Mouse (Mus musculus) forebrain, embryonic 16.5 days (tissue): Measurements from ENCODE around the gene Cdk9. TPM values are rescaled to one million over a fixed set of nuclear protein-coding genes. Genes with fewer than 3 reads are reported as not detected.

Experiments used
- ATAC-seq: fragments of 200-750 bp; cut with Nextera tagmentation; 2 replicates; pipeline ENCODE4 v1.8.0; 2017; ENCODE audit warnings: mild to moderate bottlenecking, moderate library complexity
- H3K27ac ChIP-seq: fragments of 300-500 bp; sonication (generic); 2 replicates; pipeline ENCODE4 v1.5.1; 2014; ENCODE audit warnings: low read length, control low read depth
- H3K27me3 ChIP-seq: fragments of 300-500 bp; sonication (generic); replicated peaks from 2 replicates; pipeline ENCODE4 v1.6.1; 2014; ENCODE audit warnings: low read length; ENCODE audit not compliant: control insufficient read depth, insufficient read depth
- H3K36me3 ChIP-seq: fragments of 300-500 bp; sonication (generic); 2 replicates; pipeline ENCODE4 v1.6.1; 2014; ENCODE audit not compliant: control insufficient read depth, insufficient read depth
- H3K4me1 ChIP-seq: fragments of 300-500 bp; sonication (generic); replicated peaks from 2 replicates; pipeline ENCODE4 v1.6.1; 2014; ENCODE audit warnings: low read length; ENCODE audit not compliant: control insufficient read depth, insufficient read depth
- H3K4me2 ChIP-seq: fragments of 300-500 bp; sonication (generic); 2 replicates; pipeline ENCODE4 v1.6.1; 2014; ENCODE audit warnings: mild to moderate bottlenecking, low read length, control low read depth
- H3K4me3 ChIP-seq: fragments of 300-500 bp; sonication (generic); replicated peaks from 2 replicates; pipeline ENCODE4 v1.5.1; 2014; ENCODE audit warnings: mild to moderate bottlenecking, low read length, control low read depth
- H3K9ac ChIP-seq: fragments of 300-500 bp; sonication (generic); replicated peaks from 2 replicates; pipeline ENCODE4 v1.6.1; 2014; ENCODE audit warnings: low read depth, low read length, control low read depth
- H3K9me3 ChIP-seq: fragments of 300-500 bp; sonication (generic); 2 replicates; pipeline ENCODE4 v1.6.1; 2016; ENCODE audit warnings: low read length; ENCODE audit not compliant: control insufficient read depth
- WGBS: fragments of 180-500 bp; shearing (Covaris S2); extraction: QIAGEN DNeasy Blood & Tissue Kit; methylation state at CpG from one replicate; pipeline ENCODE4 v1.1.7; 2014; 5-methylcytosine and 5-hydroxymethylcytosine counted together
- polyA plus RNA-seq: library from polyadenylated mRNA; unstranded; fragments of >200 nt; fragmentation: Nextera tagmentation; extraction: Ambion mirVana; gene quantifications from 2 replicates; pipeline ENCODE4 v1.2.1, GENCODE M21; 2015

The Cdk9 gene
- polyA plus RNA-seq, 1 experiment from 2014 or later: 85.0 TPM

DNA sequence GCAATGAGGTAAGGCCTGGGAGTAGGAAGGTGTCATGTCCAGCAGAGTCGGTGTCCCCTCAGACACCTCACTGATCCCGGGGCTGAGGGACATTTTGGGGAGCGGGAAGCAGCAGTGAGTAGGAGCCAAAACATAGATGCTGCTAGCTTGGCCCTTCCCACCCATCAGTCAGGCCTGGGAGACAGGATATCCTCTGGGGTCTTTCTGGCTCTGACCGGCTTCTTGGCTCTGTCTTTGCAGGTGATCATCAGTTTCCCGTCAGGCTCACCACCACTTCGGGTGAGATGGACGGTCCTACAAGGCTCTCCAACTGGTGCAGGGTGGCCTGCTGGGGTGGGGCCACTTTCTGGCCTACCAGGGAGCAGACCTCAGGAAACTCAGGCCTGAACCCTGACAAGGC is 35.2 kb downstream of the Cdk9 start:
- no peak overlapping the region for H3K27ac ChIP-seq
- H3K9ac ChIP-seq: no peak overlapping the region
- H3K36me3 ChIP-seq: no peaks in the 10 kb centered on the region
- ATAC-seq: no peak
- H3K4me2 ChIP-seq: no peak overlapping the region
- H3K4me1 ChIP-seq: no peaks in the 10 kb centered on the region
- no peaks in the 10 kb centered on the region for H3K9me3 ChIP-seq
- 96% methylated on average over 7 of the region's 7 CpGs for WGBS
- H3K27me3 ChIP-seq: no peaks in the 10 kb centered on the region
- H3K4me3 ChIP-seq: no peak overlapping the region

DNA sequence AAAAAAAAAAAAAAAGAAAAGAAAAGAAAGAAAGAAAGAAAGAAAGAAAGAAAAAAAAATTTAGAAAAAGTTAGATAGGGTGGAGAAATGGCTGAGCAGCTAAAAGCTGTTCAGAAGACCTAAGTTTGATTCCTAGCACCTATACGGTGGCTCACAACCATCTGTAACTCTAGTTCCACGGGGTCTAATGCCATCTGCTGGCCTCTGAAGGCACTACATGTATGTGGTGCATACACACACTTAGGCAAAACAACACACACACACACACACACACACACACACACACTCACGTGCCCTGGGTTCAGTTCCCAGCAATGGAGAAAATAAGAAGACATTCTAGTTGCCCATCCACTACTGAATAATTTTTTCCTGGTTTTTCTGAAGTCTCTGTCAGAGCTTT is 36.1 kb downstream of the Cdk9 start:
- H3K4me1 ChIP-seq: no peaks in the 10 kb centered on the region
- WGBS: 84% methylated on average over 3 of the region's 3 CpGs
- no peak overlapping the region for H3K4me3 ChIP-seq
- no peaks in the 10 kb centered on the region for H3K27me3 ChIP-seq
- H3K27ac ChIP-seq: no peak overlapping the region
- H3K36me3 ChIP-seq: no peaks in the 10 kb centered on the region
- no peak overlapping the region for H3K9ac ChIP-seq
- H3K4me2 ChIP-seq: no peak overlapping the region
- no peak for ATAC-seq
- no peaks in the 10 kb centered on the region for H3K9me3 ChIP-seq

DNA sequence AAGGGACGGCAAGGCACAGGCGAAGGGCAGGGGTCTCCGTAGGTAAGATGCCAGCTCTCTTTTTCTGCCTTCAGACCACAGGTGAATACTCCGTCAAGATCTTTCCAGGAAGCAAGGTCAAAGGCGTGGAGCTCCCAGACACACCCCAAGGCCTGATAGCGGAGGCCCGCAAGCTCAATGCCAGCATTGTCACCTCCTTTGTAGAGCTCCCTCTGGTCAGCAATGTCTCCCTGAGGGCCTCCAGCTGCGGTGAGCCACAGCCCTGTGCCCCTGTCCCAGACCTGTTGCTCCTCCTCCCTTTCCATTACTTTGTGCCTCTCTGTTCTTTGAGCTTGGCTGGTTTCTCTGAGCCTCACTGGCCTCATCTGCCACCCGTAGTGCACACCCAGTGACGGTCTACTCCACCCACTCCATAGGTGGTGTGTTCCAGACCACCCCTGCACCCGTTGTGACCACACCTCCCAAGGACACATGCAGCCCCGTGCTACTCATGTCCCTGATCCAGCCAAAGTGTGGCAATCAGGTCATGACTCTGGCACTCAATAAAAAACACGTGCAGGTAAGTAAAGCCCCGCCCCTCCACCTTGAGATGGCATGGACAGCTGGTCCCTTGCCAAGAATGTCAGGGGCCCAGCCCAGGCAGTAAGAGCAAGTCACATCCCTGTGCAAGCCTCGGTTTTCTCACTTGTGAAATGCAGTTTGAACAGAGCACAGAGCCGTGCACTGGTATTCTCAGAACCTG is 39.5 kb downstream of the Cdk9 start:
- H3K27ac ChIP-seq: no peak overlapping the region
- no peak for ATAC-seq
- no peaks in the 10 kb centered on the region for H3K36me3 ChIP-seq
- no peaks in the 10 kb centered on the region for H3K4me1 ChIP-seq
- no peaks in the 10 kb centered on the region for H3K27me3 ChIP-seq
- H3K4me3 ChIP-seq: no peak overlapping the region
- WGBS: 80% methylated on average over 16 of the region's 16 CpGs
- no peaks in the 10 kb centered on the region for H3K9me3 ChIP-seq
- H3K4me2 ChIP-seq: no peak overlapping the region
- H3K9ac ChIP-seq: no peak overlapping the region

DNA sequence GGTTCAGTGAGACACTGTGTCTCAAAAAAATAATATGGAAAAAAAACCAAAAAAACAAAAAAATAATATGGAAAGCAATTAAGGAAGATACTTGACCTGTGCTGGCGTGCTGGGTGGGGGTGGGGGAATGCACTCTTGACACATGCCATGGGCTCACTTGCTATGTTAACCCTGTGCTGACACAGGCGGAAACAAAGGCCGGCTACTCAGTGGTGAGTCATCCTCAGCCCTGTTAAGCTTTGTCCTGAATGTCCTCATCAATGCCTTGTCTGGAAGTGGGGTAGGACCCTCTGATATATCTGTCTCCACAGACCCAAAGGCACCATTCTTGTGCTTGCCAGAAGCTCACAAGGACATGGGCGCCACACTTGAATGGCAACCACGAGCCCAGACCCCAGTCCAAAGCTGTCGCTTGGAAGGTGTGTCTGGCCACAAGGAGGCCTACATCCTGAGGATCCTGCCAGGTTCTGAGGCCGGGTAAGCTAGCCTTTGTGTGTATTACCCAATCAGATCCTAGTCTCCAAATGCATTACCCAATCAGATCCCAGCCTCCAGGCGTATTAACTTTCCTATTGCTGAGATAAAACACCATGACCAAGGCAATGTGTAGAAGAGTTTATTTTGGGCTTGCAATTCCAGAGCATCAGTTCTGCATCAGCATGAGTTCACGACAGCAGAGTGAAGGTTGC is 40.8 kb downstream of the Cdk9 start:
- Histone ChIP-seq H3K9ac (no peak overlapping the region), H3K4me2 (no peak overlapping the region), H3K4me3 (no peak overlapping the region), H3K27me3 (no peaks in the 10 kb centered on the region), H3K9me3 (no peaks in the 10 kb centered on the region), H3K27ac (no peak overlapping the region), H3K36me3 (no peaks in the 10 kb centered on the region), H3K4me1 (no peaks in the 10 kb centered on the region)
- ATAC-seq: no peak
- WGBS: 68% methylated on average over 9 of the region's 9 CpGs

DNA sequence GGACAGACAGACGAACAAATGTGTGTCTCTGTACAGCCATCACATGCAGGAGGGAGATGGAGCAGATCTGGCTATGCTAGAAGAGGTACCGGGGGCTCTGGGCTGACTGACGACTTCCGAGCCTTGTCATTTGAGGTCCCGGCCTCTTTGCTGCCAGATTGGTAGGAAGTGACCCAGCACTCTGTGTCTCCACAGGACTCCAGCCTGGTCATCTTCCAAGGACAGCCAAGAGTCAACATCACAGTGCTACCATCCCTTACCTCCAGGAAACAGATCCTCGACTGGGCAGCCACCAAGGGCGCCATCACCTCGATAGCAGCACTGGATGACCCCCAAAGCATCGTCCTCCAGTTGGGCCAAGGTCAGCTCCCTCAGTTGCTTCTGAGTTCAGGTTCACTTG is 41.7 kb downstream of the Cdk9 start:
- 92% methylated on average over 9 of the region's 9 CpGs for WGBS
- Histone ChIP-seq H3K4me2 (no peak overlapping the region), H3K9me3 (no peaks in the 10 kb centered on the region), H3K4me3 (no peak overlapping the region), H3K27ac (no peak overlapping the region), H3K27me3 (no peaks in the 10 kb centered on the region), H3K36me3 (no peaks in the 10 kb centered on the region), H3K9ac (no peak overlapping the region), H3K4me1 (no peaks in the 10 kb centered on the region)
- no peak for ATAC-seq

DNA sequence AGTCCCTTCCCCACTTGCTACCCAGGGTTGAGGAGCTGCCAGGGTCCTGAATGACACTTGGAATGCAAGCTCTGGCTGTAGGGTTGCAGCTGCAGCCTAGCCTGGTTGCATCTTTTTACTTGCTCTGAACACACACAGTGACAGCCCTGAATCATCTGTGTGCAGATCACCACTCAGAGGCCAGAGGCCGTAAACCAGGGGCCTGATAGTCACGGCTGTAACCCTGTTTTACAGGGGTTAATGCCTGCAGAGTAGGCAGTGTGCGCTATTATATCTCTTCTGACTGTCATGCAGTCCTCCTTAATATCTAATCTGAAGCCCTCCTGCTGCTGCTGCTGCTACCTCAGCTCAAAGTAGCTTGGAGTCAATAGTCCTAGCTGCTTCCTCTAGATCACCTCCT is 43.0 kb downstream of the Cdk9 start:
- no peak for ATAC-seq
- H3K36me3 ChIP-seq: no peaks in the 10 kb centered on the region
- H3K27ac ChIP-seq: no peak overlapping the region
- H3K9ac ChIP-seq: no peak overlapping the region
- no peak overlapping the region for H3K4me3 ChIP-seq
- WGBS: 88% methylated on average over 3 of the region's 3 CpGs
- no peak overlapping the region for H3K4me2 ChIP-seq
- H3K9me3 ChIP-seq: no peaks in the 10 kb centered on the region
- no peaks in the 10 kb centered on the region for H3K27me3 ChIP-seq
- no peaks in the 10 kb centered on the region for H3K4me1 ChIP-seq

DNA sequence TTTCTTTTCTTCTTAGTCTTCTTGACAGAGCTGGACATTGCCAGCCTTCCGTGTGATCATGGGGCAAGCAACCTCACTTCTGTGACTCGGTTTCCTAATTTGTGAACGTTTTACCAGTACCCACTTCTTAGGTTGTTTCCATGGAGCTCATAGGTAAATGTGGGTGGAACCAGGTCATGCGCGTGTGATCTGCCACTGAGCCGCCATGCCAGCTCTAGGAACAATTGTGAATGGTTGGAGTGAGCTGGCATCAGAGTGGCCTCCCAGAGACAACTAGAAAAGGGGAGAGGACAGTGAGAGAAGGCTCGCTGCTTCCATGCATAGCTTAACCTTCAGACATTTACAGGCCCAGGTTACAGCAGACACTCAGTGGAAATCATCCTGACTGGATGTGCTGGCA is 44.7 kb downstream of the Cdk9 start:
- WGBS: 70% methylated on average over 7 of the region's 7 CpGs
- no peak overlapping the region for H3K27ac ChIP-seq

DNA sequence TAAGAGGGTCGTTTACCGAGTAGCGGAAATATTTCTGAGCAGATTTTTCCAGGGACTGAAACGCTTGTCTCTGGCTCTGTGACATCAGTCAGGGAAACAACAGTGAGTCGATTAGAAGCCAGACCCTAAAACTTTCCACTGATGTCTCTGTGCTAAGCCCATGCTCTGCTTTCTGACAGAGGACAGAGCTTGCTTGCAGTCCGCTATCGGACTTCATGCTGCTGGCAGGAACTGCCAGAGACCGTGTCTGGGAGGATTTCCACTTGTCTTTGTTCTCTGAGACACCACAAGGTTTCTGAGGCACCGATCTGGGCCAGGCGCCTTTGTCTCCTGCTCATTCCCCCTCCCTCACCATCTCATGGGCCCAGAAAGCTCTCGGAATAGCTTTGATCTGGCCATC is 45.1 kb downstream of the Cdk9 start:
- H3K9me3 ChIP-seq: no peaks in the 10 kb centered on the region
- 21% methylated on average over 11 of the region's 11 CpGs for WGBS
- H3K9ac ChIP-seq: no peak overlapping the region
- no peak for ATAC-seq
- H3K4me2 ChIP-seq: no peak overlapping the region
- H3K27me3 ChIP-seq: no peaks in the 10 kb centered on the region
- no peaks in the 10 kb centered on the region for H3K36me3 ChIP-seq
- H3K4me1 ChIP-seq: no peaks in the 10 kb centered on the region
- H3K27ac ChIP-seq: no peak overlapping the region
- H3K4me3 ChIP-seq: no peak overlapping the region

More for the DNA sequence above, 44.7 kb downstream of the Cdk9 start:
- no peaks in the 10 kb centered on the region for H3K36me3 ChIP-seq
- no peaks in the 10 kb centered on the region for H3K9me3 ChIP-seq
- no peak overlapping the region for H3K4me2 ChIP-seq
- no peak overlapping the region for H3K4me3 ChIP-seq
- no peak for ATAC-seq
- H3K9ac ChIP-seq: no peak overlapping the region
- H3K4me1 ChIP-seq: no peaks in the 10 kb centered on the region
- H3K27me3 ChIP-seq: no peaks in the 10 kb centered on the region

DNA sequence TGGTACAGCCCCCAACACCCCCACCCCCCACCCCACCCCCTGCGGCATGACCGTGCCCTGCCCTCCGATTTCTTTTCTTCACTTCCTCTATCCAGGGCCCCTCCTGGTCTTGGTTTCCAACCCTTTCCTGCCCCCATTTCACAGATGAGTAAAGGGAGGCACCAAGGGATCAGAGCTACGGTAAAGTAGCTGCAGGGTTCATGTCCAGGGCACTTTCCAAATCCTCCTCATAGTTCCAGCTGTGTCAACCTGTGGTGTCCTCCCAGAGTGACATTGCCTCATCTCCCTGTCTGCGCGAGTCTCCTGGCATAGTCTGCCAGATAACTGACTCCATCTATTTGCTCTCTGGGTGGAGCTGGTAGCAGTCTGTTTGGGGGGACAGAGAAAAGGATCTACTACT is 47.0 kb downstream of the Cdk9 start:
- Histone ChIP-seq H3K27me3 (no peaks in the 10 kb centered on the region), H3K4me3 (no peak overlapping the region), H3K9me3 (no peaks in the 10 kb centered on the region), H3K9ac (no peak overlapping the region), H3K27ac (no peak overlapping the region), H3K4me1 (no peaks in the 10 kb centered on the region), H3K36me3 (no peaks in the 10 kb centered on the region), H3K4me2 (no peak overlapping the region)
- 88% methylated on average over 6 of the region's 6 CpGs for WGBS
- ATAC-seq: no peak
